Mouse (Mus musculus): ENCODE measurements at regions not wholly inside any gene's neighbourhood (a gene's known extent, or its start where the extent isn't known, plus 50 kb on each side); places are given as distances from the start of the nearest gene placed in this dataset.

DNA sequence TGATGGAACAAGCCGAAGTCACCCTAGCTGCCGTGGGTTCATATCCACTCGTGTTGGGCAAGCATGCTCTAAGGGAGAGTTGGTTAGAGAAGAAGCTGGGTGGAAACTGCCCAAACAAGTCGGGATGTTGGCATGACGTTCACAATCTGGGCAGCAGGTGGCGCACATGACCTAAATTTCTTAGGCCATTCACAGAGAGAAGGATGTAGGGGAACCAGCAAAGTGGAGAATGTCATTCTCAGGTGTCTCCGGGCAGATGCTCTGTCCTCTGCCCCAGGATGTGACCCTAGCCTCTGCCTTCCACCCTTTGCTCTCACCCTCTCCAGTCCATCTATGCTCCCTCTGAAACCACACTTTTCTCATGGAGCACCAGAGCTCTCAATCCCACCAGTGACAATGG lies 63.7 kb upstream of the Arntl start:
- TF ChIP-seq POLR2A (IDR thresholded peaks at IDR 0.05; ENCODE audit: low read depth, low read length) (no peak), CTCF (conservative IDR thresholded peaks at IDR 0.05; ENCODE audit: insufficient read depth, insufficient read length, low read depth, low read length) (peak; percentile 95)

Data from kidney, adult 2 months (tissue).